Mouse (Mus musculus) left cerebral cortex, adult 18-20 months (tissue): ENCODE data around the gene Rabgap1l. TPM values are rescaled to one million over a fixed set of nuclear protein-coding genes. Genes with fewer than 3 reads are reported as not detected.

ENCODE experiments used
- DNase-seq, 2 experiments: peaks; one replicate each; pipeline ENCODE4 v3.0.0; 2021 to 2022; ENCODE audit warnings: low spot score in 2 of 2, mixed read lengths in 1 of 2
- total RNA-seq, 2 experiments: library from RNA; stranded (reverse); gene quantifications; 2 replicates each; pipeline ENCODE4 v1.2.3; 2021

Gene Rabgap1l
- total RNA-seq, 2 experiments from 2014 or later = 205 to 221 TPM

DNA sequence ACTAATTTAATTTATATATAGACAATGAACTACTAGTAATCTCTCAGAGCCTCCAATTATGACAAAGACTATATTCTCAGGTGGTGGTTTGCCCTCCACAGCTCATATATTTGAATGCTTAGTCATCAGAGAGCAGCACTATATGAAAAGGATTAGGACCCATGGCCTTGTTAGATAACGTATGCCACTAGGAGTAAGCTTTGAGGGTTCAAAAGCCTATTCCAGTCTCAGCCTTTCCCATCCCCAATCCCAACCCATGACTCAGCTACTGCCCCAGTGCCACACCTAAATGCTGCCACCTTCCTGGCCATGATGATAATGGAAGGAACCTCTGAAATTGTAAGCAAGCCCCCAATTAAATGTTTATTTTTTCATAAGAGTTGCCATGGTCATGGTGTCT, 195.6 kb downstream of the Rabgap1l start:
- DNase-seq = no peak

- no peak for DNase-seq
Observed at GRCm38 (mm10) chr1:160596948-160597270, 196.1 kb downstream of the Rabgap1l start.

- no peak for DNase-seq
Observed at GRCm38 (mm10) chr1:160596252-160596947, 196.6 kb downstream of the Rabgap1l start.

- DNase-seq = no peak
Observed at GRCm38 (mm10) chr1:160594576-160594975, 198.4 kb downstream of the Rabgap1l start.

GRCm38 (mm10) chr1:160594066-160594465, 198.9 kb downstream of the Rabgap1l start:
- no peak for DNase-seq

DNA sequence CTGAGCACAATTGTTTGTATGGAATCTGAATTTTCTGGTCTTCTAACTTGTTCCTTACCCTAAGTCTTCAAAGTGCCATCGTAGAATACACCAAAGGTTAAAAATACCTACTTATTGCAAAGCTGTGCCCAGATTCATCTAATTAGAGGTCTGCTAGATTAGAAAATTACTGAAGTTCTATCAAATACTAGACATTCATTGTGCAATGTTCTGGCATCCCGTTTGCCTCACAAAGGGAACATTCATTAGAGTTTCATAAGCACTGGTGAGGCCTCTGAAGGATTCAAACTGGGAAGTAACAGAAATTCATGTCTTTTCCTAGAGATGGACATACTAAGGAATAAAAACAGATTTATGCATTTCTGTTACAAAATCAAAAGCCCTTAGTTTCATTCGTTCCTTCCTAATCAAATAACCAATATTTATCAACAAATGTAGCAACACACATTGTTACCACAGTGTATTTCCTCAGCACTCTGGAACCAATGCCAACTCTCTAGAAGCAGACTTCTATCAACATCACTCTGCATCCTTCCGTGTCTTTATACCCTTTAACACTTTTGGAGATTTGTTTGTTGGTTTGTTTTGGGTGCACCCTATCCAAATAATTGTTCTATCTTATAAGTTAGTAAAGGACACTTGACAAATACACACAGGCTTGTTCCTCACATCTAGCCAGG, 204.0 kb downstream of the Rabgap1l start:
- DNase-seq = no peak

DNA sequence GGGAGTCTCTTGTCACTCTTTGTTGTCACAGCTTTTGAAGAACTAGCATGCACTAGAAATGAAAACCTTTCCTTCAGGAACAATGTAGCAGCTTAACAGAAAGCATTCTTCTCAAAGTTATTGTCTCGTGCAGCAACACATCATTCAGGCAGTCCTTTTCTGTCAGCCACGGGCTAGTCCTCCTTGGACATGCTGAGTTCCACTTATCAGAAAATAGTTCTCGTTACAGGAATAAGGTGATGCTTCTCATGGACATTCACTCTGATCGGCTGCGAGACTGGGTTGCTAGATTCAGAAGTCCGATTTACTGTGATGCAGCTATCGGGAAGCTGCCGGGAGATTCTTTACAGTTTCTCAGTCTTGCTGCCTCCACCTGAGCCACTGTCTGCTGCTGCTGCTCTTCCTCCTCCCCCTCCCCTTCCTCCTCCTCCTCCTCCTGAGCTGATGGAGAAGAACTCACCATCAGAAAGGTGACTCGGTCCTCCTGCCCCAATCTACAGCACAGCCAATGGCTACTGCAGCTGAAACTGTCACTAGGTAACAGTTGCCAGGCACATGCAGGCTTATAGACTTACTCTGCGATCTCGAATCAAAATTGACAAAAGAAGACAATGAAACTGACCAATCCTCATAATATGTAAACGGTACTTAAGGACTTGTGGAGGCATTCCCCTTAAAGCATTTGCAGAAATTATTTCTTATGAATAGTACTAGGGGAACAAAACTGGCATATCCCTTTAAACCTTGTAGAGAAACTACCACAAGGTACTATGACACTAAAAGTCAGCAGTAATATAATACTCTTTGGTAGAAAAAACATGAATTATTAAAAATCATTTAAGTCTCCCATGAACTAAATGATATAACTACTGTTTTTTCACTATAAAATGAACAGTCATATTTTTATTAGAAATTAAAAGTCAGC, 213.4 kb downstream of the Rabgap1l start:
- DNase-seq = peak; percentile 7 to 31

DNA sequence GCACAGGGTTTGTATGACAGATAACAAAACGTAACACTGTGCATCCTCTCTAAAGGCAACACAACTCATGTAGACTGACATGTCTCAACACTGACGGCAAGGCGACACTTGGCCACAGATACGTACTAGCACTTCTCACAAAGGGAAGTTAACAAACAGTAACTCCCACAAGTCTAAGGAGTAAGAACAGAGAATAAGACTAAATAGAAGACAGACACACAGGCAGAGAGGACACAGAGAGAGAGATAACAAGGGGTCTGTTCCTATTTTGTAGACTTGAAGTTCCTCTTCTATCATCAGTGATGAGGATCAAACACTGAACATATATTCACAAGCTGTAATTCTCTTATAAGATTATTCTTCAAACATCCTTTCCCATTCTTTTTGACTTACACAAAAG, 216.9 kb downstream of the Rabgap1l start:
- DNase-seq = no peak

DNA sequence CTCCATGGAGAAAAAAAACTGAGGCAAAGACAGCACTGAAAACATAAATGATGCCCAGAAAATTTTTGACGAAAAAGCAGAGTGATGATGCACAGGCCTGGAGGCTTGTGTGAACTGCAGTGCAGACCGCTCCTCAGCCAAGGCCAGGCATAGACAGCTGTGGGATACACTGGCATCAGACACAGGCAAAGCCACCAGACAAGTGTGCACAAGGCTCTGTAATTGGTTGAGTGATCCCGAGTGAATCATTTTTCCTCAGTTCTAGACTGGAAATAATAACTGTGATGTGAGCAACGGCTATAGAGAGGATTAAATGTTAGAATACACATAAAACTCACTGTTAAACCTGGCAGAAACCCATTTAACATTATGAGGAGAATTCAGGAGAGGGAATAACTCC, 219.0 kb downstream of the Rabgap1l start:
- no peak for DNase-seq

GRCm38 (mm10) chr1:160566458-160566857, 226.6 kb downstream of the Rabgap1l start:
- no peak for DNase-seq

DNA sequence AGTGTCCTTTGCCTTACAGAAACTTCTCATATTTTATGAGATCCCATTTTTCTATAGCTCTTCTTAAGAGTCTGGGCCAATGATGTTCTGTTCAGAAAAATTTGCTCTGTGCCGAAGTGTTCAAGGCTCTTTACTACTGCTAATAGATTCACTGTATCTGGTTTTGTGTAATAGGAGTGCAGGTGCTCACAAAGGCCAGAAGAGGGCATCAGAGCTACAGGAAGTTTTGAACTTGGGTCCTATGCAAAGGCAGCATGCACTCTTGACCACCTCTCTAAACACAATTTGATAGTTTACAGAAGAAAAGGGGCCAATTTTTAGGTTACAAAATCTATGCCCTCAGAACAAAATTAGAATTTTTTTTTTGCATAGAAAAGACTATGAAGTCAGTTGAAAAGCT, 231.6 kb downstream of the Rabgap1l start:
- no peak for DNase-seq

GRCm38 (mm10) chr1:160550636-160551035, 242.4 kb downstream of the Rabgap1l start:
- DNase-seq = no peak

DNA sequence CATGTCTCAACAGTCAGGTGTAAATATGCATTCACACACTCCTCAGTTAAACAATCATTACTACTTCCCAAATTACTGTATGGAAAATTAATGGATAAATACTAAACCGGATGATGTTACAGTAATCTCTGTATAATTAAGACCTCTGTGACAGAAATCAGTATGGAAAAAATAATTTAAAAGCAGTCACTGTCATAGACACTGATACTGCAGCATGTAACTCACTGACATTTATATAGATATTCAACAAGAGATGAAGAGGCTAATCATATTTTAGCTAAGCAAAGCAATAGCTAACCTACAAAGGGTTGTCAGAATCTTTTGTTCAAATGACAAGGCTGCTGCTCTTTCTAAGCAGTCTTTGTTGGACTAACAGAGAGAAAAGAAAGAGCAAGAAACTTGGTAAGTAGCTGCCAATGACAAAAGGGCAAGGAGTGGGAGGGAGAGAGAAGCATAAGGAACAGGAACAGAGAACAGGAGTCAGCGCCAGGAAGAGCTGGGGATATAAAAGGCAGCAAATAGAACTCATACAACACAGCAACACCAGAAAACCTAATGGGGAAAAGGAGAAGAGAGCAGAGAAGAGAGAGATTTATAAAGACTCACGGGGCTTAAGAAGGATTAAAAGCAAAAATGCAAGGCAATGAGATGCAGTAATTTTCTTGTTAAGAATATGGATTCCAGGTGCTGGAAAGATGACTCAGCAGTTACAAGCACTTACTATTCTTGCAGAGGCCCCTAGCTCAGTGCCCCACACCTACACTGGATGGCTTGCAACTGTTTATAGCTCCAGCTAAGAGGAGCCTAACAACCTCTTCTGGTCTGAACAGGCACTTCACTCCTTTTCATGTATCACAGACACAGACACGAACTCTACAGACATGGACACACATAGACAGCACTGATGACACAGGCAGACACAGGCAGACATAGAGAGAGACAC, 244.8 kb downstream of the Rabgap1l start:
- DNase-seq = peak; percentile 49 to 51

- DNase-seq = no peak
Observed at GRCm38 (mm10) chr1:160535649-160536048, 257.4 kb downstream of the Rabgap1l start.

- peak; percentile 36 to 41 for DNase-seq
Observed at GRCm38 (mm10) chr1:160534571-160535335, 258.3 kb downstream of the Rabgap1l start.

DNA sequence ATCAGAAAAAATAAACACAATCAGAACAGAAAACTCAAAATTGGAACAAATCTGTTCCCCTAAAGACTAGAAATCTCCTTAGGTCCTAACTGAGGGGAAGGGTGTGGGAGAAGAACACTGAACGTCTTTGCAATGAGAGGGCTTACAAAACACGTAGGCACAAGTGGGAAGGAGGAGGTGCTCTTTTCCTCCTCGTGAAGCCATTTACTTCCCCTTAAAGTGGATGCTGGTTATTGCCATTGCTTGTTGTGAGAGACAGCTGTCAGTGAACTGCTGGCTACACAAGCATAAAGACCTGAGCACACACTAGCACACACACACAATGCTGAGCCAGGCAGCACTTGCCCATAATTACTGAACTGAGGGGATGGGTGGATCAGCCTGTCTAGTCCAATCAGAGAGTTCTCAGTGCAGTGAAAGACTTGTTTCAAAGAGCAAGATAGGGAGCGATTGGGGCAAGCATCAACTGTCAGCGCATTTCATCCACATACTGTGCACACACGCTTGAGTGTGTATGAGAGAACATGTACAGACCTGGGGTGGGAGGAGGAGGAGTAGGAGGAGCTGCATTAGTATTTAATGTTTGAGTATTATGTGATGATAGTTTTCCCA, 259.7 kb downstream of the Rabgap1l start:
- DNase-seq = no peak

- DNase-seq = peak; percentile 54 to 62
Observed at GRCm38 (mm10) chr1:160531402-160531801, 261.6 kb downstream of the Rabgap1l start.

DNA sequence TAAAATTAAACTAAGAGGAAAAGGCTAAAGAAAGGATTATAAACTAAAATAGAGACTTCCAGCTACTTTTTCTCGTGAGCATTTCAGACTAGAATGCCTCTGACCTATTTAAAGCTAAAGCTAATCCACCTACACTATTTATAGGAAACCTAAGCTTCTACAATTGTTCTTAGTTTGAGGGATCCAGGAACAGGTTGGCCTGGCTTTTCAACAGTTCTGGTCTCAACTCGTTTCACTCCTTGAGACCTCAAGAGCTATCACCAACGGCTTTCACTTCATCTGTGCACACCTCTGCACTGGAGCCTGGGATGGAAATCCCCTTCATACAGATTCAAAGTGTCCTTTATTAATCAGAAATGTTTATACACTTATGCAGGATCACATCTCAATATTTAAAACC, 271.1 kb downstream of the Rabgap1l start:
- no peak for DNase-seq

DNA sequence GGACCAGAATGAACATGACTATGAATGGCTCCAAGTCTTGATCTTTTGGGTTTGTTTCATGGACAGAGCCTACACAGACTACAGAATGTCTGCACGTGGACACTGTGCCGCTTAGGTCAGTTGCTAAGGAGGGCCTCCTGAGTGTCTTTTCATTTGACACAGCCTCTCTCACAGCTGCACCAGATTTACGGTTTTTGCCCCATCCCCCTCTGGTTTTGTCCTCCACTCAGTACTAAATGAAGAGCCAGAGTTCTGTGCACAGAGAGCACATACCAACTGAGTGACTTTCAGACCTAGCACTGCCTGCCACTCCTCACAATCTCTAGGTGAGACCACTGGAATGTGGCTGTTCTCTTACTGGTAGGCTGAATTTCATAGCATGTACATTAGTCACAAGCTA, 272.3 kb downstream of the Rabgap1l start:
- DNase-seq = no peak
